Mouse (Mus musculus) hematopoietic multipotent progenitor cell, adult 10-12 weeks (in vitro differentiated cells): ENCODE results near the gene Mrap2. TPM values are rescaled to one million over a fixed set of nuclear protein-coding genes. Genes with fewer than 3 reads are reported as not detected.

ENCODE experiments used
- polyA plus RNA-seq: library from polyadenylated mRNA; stranded (reverse); fragments of >175 nt; gene quantifications from 2 replicates; pipeline ENCODE4 v1.2.3, GENCODE M21; 2012; ENCODE audit warnings: low replicate concordance

Mrap2 gene
- polyA plus RNA-seq = not detected in 2 replicates

DNA sequence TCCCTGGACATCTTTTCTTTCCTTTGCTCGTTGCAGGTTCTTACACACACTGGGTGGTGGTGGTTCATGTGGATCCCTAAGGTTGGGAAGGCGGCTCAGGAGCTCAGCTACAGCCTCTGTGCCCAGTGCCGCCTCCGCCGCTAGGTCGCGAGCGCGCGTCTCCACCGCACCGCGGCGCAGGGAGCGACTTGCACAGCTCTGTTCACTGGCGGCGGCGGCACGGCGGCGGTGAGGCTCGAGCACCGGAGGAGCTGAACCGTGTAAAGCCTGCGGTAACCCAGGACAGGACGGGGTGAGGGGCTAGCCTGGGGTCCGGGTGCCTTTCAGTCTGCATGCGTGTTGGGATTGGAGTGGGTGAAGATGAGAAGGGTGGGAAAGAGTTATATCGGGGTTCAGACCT is at the start of gene Mrap2:
Gene Mrap2 (plus strand): TSS at position 201 of the 400 bp plus-strand sequence.

Other genes starting within 250 kb of the Mrap2 start
- gene Ripply2, start 128.8 kb upstream of the Mrap2 start, polyA plus RNA-seq = not detected in 2 replicates
- gene Cyb5r4, start 122.3 kb upstream of the Mrap2 start, polyA plus RNA-seq = 9.4 and 10.2 TPM in 2 replicates
- gene Cep162, start 111.2 kb downstream of the Mrap2 start, polyA plus RNA-seq = 0.67 and 2.6 TPM in 2 replicates